Mouse (Mus musculus): ENCODE data around the gene Npas1.

GRCm38 (mm10) chr7:16504573-16505225 lies 27.2 kb upstream of the Npas1 start:
- TF ChIP-seq CTCF (IDR thresholded peaks at IDR 0.05; ENCODE audit: extremely low read depth, insufficient read length, insufficient replicate concordance, low read depth, low read length) (no peak), POLR2A (IDR thresholded peaks at IDR 0.05; ENCODE audit: low read depth, low read length) (no peak)
